Mouse (Mus musculus) forebrain, embryonic 12.5 days (tissue): ENCODE results near the gene Rimbp2. TPM values are rescaled to one million over a fixed set of nuclear protein-coding genes. Genes with fewer than 3 reads are reported as not detected.
"Not testable (repeated sequence)": the region's sequence is repeated elsewhere in the genome, so short reads cannot be mapped to it uniquely, and the experiment has no call there.

ENCODE experiments used
- ATAC-seq: fragments of 200-750 bp; cut with Nextera tagmentation; 2 replicates; pipeline ENCODE4 v1.8.0; 2017; ENCODE audit warnings: moderate TSS enrichment; ENCODE audit not compliant: low FRiP score
- H3K27ac ChIP-seq: fragments of 300-500 bp; sonication (generic); 2 replicates; pipeline ENCODE4 v1.5.1; 2016; ENCODE audit warnings: mild to moderate bottlenecking
- H3K27me3 ChIP-seq: fragments of 300-500 bp; sonication (generic); 2 replicates; pipeline ENCODE4 v1.6.1; 2016; ENCODE audit warnings: mild to moderate bottlenecking
- H3K36me3 ChIP-seq: fragments of 300-500 bp; sonication (generic); replicated peaks from 2 replicates; pipeline ENCODE4 v1.6.1; 2016; ENCODE audit warnings: mild to moderate bottlenecking
- H3K4me1 ChIP-seq: fragments of 300-500 bp; sonication (generic); 2 replicates; pipeline ENCODE4 v1.6.1; 2016
- H3K4me2 ChIP-seq: fragments of 300-500 bp; sonication (generic); 2 replicates; pipeline ENCODE4 v1.6.1; 2016; ENCODE audit warnings: mild to moderate bottlenecking, moderate library complexity
- H3K4me3 ChIP-seq: fragments of 300-500 bp; sonication (generic); replicated peaks from 2 replicates; pipeline ENCODE4 v1.5.1; 2016; ENCODE audit warnings: mild to moderate bottlenecking
- H3K9ac ChIP-seq: fragments of 300-500 bp; sonication (generic); 2 replicates; pipeline ENCODE4 v1.6.1; 2016; ENCODE audit warnings: mild to moderate bottlenecking
- H3K9me3 ChIP-seq: fragments of 300-500 bp; sonication (generic); 2 replicates; pipeline ENCODE4 v1.6.1; 2016
- WGBS: fragments of 180-500 bp; shearing (Covaris S2); methylation state at CpG from one replicate; pipeline ENCODE4 v1.1.7; 2016; 5-methylcytosine and 5-hydroxymethylcytosine counted together
- polyA plus RNA-seq: library from polyadenylated mRNA; unstranded; fragments of >200 nt; fragmentation: Nextera tagmentation; extraction: Ambion mirVana; gene quantifications from 2 replicates; pipeline ENCODE4 v1.2.1, GENCODE M21; 2016

Rimbp2 gene
- 1.00 and 1.3 TPM in 2 replicates for polyA plus RNA-seq

DNA sequence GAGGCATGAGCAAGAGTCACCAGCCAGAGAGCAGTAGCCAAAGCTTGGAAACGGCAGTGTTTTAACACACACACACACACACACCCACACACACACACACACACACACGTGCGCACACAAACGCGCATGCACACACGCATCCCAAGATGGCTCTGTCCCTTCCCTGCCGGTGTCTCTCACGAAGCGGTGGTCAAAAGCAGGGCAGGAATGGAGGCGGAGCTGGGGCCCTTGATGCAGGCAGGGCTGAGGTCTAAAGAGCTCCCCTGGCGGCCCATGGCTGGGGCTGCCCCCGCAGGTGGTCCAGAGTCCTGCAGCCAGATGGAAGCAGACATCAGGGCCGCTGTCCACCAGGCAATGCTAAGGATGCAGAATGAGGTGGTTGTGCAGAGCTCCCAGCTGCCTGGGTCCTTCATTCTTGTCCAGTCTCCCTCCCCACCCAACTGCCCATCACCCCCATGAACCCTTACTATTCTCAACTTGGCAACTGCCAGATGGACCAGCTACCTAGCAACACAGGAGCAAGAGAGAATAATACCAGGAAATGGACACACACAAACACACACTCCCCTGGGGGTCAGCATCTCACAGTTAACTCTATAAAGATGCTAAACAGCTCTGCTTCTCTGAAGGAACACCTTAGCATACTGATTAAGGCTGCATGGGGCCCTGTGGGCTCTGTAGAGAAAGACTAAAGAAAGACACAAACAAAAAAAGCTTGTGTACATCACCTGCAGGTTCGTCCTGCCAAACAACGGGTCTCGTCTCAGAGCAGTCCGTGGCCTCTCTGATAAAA, at the start of gene Rimbp2:
TSS of gene Rimbp2 (minus strand) at position 209 of the 793 bp plus-strand sequence.
- Histone ChIP-seq H3K9me3 (0 out of 2 replicates have a peak, but pooled peaks cover 6% of the 10 kb centered on the region), H3K27me3 (peaks cover 26% of the 10 kb centered on the region), H3K4me1 (peaks cover 15% of the 10 kb centered on the region), H3K9ac (peak within 1 kb of the TSS; percentile 61), H3K4me3 (peak within 1 kb of the TSS; percentile 49), H3K27ac (peak within 1 kb of the TSS; percentile 56; the same call in 1 of the 2 replicates), H3K36me3 (no peaks in the 10 kb centered on the region), H3K4me2 (peak within 1 kb of the TSS; percentile 74)
- 7% methylated on average over 17 of the region's 17 CpGs for WGBS
- ATAC-seq = peak; percentile 59

GRCm38 (mm10) chr5:129002571-129003011, 49.3 kb upstream of the Rimbp2 start:
- Histone ChIP-seq H3K4me1 (peaks cover 27% of the 10 kb centered on the region), H3K4me2 (no peak overlapping the region), H3K36me3 (peaks cover 14% of the 10 kb centered on the region; the same call in 1 of the 2 replicates), H3K9me3 (no peaks in the 10 kb centered on the region), H3K9ac (no peak overlapping the region), H3K27ac (no peak overlapping the region), H3K27me3 (no peaks in the 10 kb centered on the region; the same call in 1 of the 2 replicates), H3K4me3 (no peak overlapping the region)
- no peak for ATAC-seq
- WGBS = 67% methylated on average over 14 of the region's 14 CpGs

GRCm38 (mm10) chr5:129000706-129001468, 47.6 kb upstream of the Rimbp2 start:
- Histone ChIP-seq H3K36me3 (peaks cover 21% of the 10 kb centered on the region), H3K9ac (no peak overlapping the region), H3K4me3 (no peak overlapping the region), H3K4me2 (no peak overlapping the region), H3K9me3 (no peaks in the 10 kb centered on the region), H3K4me1 (peaks cover 13% of the 10 kb centered on the region; the same call in 1 of the 2 replicates), H3K27me3 (no peaks in the 10 kb centered on the region; the same call in 1 of the 2 replicates), H3K27ac (no peak overlapping the region)
- WGBS = 37% methylated on average over 8 of the region's 8 CpGs
- ATAC-seq = no peak

DNA sequence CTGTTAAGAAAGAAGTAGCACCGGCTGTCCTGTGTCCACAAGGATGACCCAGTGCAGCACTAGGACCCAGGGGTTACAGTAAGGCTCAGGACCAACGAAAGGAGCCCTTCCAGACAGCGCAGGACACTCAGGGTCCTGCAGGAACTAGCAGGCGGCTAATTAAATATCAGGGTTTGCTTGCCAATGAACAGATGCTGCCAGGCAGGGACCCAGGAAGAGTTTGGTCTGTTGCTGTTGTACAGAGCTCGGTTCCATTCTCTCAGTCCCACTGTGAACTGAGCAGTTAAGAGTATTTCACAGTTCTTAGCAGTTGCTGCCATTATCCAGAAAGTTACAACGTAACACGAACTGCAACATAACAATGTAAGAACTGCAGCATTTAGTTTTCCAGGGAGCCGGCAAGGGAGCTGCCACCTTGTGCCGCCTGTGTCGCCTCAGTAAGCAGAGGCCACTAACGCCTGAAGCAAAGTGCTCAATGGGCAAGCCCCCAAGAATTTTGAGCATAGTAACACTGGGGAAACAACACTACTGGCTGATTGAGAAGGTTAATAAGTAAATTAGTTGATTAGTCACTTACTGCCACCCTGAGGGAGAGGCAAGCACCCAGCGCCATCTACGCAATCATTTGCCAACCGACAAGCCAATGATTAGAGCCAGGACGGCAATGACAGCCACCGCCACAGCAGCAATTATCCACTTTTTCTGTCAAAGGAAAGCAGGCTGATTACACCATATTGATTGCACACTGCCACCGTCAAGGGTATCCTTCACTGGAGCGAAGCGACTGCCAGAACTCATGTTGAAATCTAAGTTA, 34.1 kb upstream of the Rimbp2 start:
- WGBS = 72% methylated on average over 19 of the region's 19 CpGs

GRCm38 (mm10) chr5:128985946-128986345, 32.7 kb upstream of the Rimbp2 start:
- Histone ChIP-seq H3K9ac (no peak overlapping the region), H3K9me3 (no peaks in the 10 kb centered on the region), H3K27me3 (no peaks in the 10 kb centered on the region; the same call in 1 of the 2 replicates), H3K4me1 (no peaks in the 10 kb centered on the region; the same call in 1 of the 2 replicates), H3K4me2 (no peak overlapping the region), H3K27ac (no peak overlapping the region), H3K36me3 (peaks cover 20% of the 10 kb centered on the region), H3K4me3 (no peak overlapping the region)
- WGBS = 86% methylated on average over 13 of the region's 13 CpGs
- no peak for ATAC-seq

More for the DNA sequence above, 34.1 kb upstream of the Rimbp2 start:
- Histone ChIP-seq H3K27ac (0 out of 2 replicates have a peak overlapping the region, but pooled peaks have one; percentile 25), H3K36me3 (peaks cover 34% of the 10 kb centered on the region), H3K9me3 (no peaks in the 10 kb centered on the region), H3K4me1 (no peaks in the 10 kb centered on the region; the same call in 1 of the 2 replicates), H3K4me2 (no peak overlapping the region), H3K27me3 (no peaks in the 10 kb centered on the region), H3K4me3 (no peak overlapping the region), H3K9ac (no peak overlapping the region)
- ATAC-seq = peak; percentile 36; the same call in 1 of the 2 replicates

- H3K4me1 ChIP-seq = no peaks in the 10 kb centered on the region; the same call in 1 of the 2 replicates
- H3K27ac ChIP-seq = no peak overlapping the region
- no peak for ATAC-seq
- H3K36me3 ChIP-seq = peaks cover 14% of the 10 kb centered on the region
- no peak overlapping the region for H3K9ac ChIP-seq
- WGBS = 87% methylated on average over 6 of the region's 6 CpGs
- H3K9me3 ChIP-seq = no peaks in the 10 kb centered on the region
- H3K4me2 ChIP-seq = no peak overlapping the region
- H3K4me3 ChIP-seq = no peak overlapping the region
- no peaks in the 10 kb centered on the region; the same call in 1 of the 2 replicates for H3K27me3 ChIP-seq
Observed at GRCm38 (mm10) chr5:128984536-128984935, 31.2 kb upstream of the Rimbp2 start.

- ATAC-seq = peak; percentile 33; the same call in 1 of the 2 replicates
- Histone ChIP-seq H3K27ac (no peak overlapping the region), H3K4me1 (no peaks in the 10 kb centered on the region), H3K36me3 (peaks cover 9% of the 10 kb centered on the region), H3K9ac (no peak overlapping the region), H3K27me3 (no peaks in the 10 kb centered on the region; the same call in 1 of the 2 replicates), H3K9me3 (no peaks in the 10 kb centered on the region), H3K4me2 (no peak overlapping the region), H3K4me3 (no peak overlapping the region)
- WGBS = 31% methylated on average over 12 of the region's 12 CpGs
Observed at GRCm38 (mm10) chr5:128981607-128982006, 28.3 kb upstream of the Rimbp2 start.

DNA sequence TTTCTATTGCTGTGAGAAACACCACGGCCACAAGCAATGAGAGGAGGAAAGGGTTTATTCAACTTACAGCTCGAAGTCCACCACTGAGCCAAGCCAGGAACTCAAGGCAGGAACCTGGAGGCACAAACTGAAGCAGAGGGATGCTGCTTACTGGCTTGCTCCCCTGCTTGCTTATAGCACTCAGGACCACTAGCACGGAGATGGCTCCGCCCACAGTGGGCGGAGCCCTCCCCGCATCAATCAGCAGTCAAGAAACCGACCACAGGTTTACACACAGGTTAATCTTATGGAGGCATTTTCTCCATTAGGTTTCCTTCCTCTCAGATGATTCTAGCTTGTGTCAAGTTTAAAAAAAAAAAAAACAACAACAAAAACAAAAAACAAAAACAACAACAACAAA, 27.6 kb upstream of the Rimbp2 start:
- H3K36me3 ChIP-seq = peaks cover 9% of the 10 kb centered on the region; the same call in 1 of the 2 replicates
- ATAC-seq = no peak
- no peaks in the 10 kb centered on the region for H3K9me3 ChIP-seq
- no peak overlapping the region for H3K4me3 ChIP-seq
- no peak overlapping the region for H3K4me2 ChIP-seq
- no peak overlapping the region for H3K27ac ChIP-seq
- no peaks in the 10 kb centered on the region; the same call in 1 of the 2 replicates for H3K27me3 ChIP-seq
- peaks cover 4% of the 10 kb centered on the region; the same call in 1 of the 2 replicates for H3K4me1 ChIP-seq
- no peak overlapping the region for H3K9ac ChIP-seq
- WGBS = 72% methylated on average over 7 of the region's 7 CpGs

DNA sequence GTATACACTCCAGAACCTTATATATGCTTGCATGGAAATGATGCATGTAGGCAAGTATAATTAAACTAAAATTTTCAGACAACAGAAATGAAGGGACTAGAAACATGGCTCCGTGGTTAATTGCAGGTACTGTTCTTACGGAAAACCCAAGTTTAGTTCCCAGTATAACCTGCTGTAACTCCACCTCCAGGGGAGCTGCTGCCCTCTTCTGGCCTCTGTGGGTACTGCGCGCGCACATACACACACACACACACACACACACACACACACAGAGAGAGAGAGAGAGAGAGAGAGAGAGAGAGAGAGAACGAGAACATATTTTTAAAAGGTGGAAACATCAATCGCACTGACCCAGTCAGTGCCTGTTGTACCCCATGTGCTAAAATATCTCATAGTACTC, 25.7 kb upstream of the Rimbp2 start:
- Histone ChIP-seq H3K36me3 (no peaks in the 10 kb centered on the region), H3K27ac (no peak overlapping the region), H3K4me1 (peaks cover 6% of the 10 kb centered on the region; the same call in 1 of the 2 replicates), H3K27me3 (no peaks in the 10 kb centered on the region; the same call in 1 of the 2 replicates), H3K9me3 (no peaks in the 10 kb centered on the region), H3K9ac (no peak overlapping the region), H3K4me3 (no peak overlapping the region), H3K4me2 (no peak overlapping the region)
- ATAC-seq = no peak
- 98% methylated on average over 6 of the region's 7 CpGs for WGBS

GRCm38 (mm10) chr5:128977466-128977865, 24.2 kb upstream of the Rimbp2 start:
- WGBS = 75% methylated on average over 1 of the region's 1 CpGs
- H3K4me3 ChIP-seq, H3K4me2 ChIP-seq, H3K36me3 ChIP-seq, H3K9me3 ChIP-seq, ATAC-seq, H3K27ac ChIP-seq, H3K4me1 ChIP-seq, H3K9ac ChIP-seq, H3K27me3 ChIP-seq: not testable (repeated sequence)

GRCm38 (mm10) chr5:128976266-128976665, 23.0 kb upstream of the Rimbp2 start:
- Histone ChIP-seq H3K9ac (no peak overlapping the region), H3K4me2 (no peak overlapping the region), H3K27me3 (0 out of 2 replicates have a peak, but pooled peaks cover 4% of the 10 kb centered on the region), H3K27ac (no peak overlapping the region), H3K4me3 (no peak overlapping the region), H3K4me1 (peaks cover 6% of the 10 kb centered on the region; the same call in 1 of the 2 replicates), H3K9me3 (no peaks in the 10 kb centered on the region), H3K36me3 (no peaks in the 10 kb centered on the region)
- 0 out of 2 replicates have a peak, but pooled peaks have one; percentile 49 for ATAC-seq
- WGBS = 12% methylated on average over 4 of the region's 4 CpGs
